Mouse (Mus musculus) myocyte (in vitro differentiated cells): ENCODE results near the gene Zfp747. TPM values are rescaled to one million over a fixed set of nuclear protein-coding genes. Genes with fewer than 3 reads are reported as not detected.
"Not testable (repeated sequence)": the region's sequence is repeated elsewhere in the genome, so short reads cannot be mapped to it uniquely, and the experiment has no call there.

ENCODE experiments used
- H3K27me3 ChIP-seq: one replicate; pipeline ENCODE4 v1.6.1; 2011; ENCODE audit not compliant: control insufficient read depth, insufficient read depth, insufficient read length
- H3K36me3 ChIP-seq: one replicate; pipeline ENCODE4 v1.6.1; 2011; ENCODE audit not compliant: control insufficient read depth, insufficient read depth
- H3K4me2 ChIP-seq: one replicate; pipeline ENCODE4 v1.6.1; 2011; ENCODE audit warnings: low read depth, control low read depth
- H3K4me3 ChIP-seq: one replicate; pipeline ENCODE4 v1.5.1; 2011; ENCODE audit warnings: mild to moderate bottlenecking, control low read depth, moderate library complexity
- H3K79me2 ChIP-seq: one replicate; pipeline ENCODE4 v1.6.1; 2011; ENCODE audit not compliant: control insufficient read depth, insufficient read depth
- H3ac ChIP-seq: one replicate; pipeline ENCODE4 v1.6.1; 2011; ENCODE audit not compliant: control insufficient read depth, insufficient read length
- CEBPB ChIP-seq: IDR thresholded peaks from 2 replicates; pipeline ENCODE4 v1.6.1; 2011; ENCODE audit warnings: mild to moderate bottlenecking, moderate library complexity; ENCODE audit not compliant: poor library complexity, insufficient read depth, severe bottlenecking
- E2F4 ChIP-seq: IDR thresholded peaks from one replicate; pipeline ENCODE4 v1.6.1; 2011; ENCODE audit warnings: mild to moderate bottlenecking, control low read depth, moderate library complexity; ENCODE audit not compliant: insufficient read depth
- MAX ChIP-seq: IDR thresholded peaks from one replicate; pipeline ENCODE4 v1.6.1; 2011; ENCODE audit warnings: low read depth, mild to moderate bottlenecking, control low read depth
- MYOD1 ChIP-seq, 3 experiments: IDR thresholded peaks; one replicate each; pipeline ENCODE4 v1.6.1; 2011; ENCODE audit warnings: control low read depth in 2 of 3, low read depth in 2 of 3, mild to moderate bottlenecking in 2 of 3, moderate library complexity in 1 of 3; ENCODE audit not compliant: insufficient read length in 2 of 3, control insufficient read depth in 1 of 3
- MYOG ChIP-seq, 3 experiments: IDR thresholded peaks; one replicate each; pipeline ENCODE4 v1.6.1; 2011; ENCODE audit warnings: control low read depth in 2 of 3, low read depth in 2 of 3, mild to moderate bottlenecking in 2 of 3; ENCODE audit not compliant: insufficient read length in 2 of 3, control insufficient read depth in 1 of 3, insufficient read depth in 1 of 3
- POLR2A ChIP-seq: IDR thresholded peaks from one replicate; pipeline ENCODE4 v1.6.1; 2011; ENCODE audit warnings: low read depth, mild to moderate bottlenecking, control low read depth, moderate library complexity; ENCODE audit not compliant: insufficient read length
- POLR2AphosphoS2 ChIP-seq: IDR thresholded peaks from one replicate; pipeline ENCODE4 v1.6.1; 2011; ENCODE audit warnings: low read depth, control low read depth; ENCODE audit not compliant: insufficient read length
- REST ChIP-seq: IDR thresholded peaks from one replicate; pipeline ENCODE4 v1.6.1; 2011; ENCODE audit warnings: mild to moderate bottlenecking, control low read depth, moderate library complexity; ENCODE audit not compliant: insufficient read depth, insufficient read length
- SRF ChIP-seq: IDR thresholded peaks from one replicate; pipeline ENCODE4 v1.6.1; 2011; ENCODE audit warnings: low read depth; ENCODE audit not compliant: control insufficient read depth, insufficient read length
- TCF12 ChIP-seq: IDR thresholded peaks from one replicate; pipeline ENCODE4 v1.6.1; 2011; ENCODE audit warnings: mild to moderate bottlenecking, control low read depth; ENCODE audit not compliant: poor library complexity, insufficient read depth, severe bottlenecking
- TCF3 ChIP-seq: IDR thresholded peaks from one replicate; pipeline ENCODE4 v1.6.1; 2011; ENCODE audit warnings: low read depth, control low read depth; ENCODE audit not compliant: insufficient read length
- USF1 ChIP-seq: IDR thresholded peaks from one replicate; pipeline ENCODE4 v1.6.1; 2011; ENCODE audit warnings: low read depth, mild to moderate bottlenecking, control low read depth, moderate library complexity
- polyA plus RNA-seq: library from polyadenylated mRNA; unstranded; fragments of >200 nt; fragmentation: generic; extraction: Trizol; gene quantifications from one replicate; pipeline ENCODE4 v1.2.1, GENCODE M21; 2012; ENCODE audit warnings: missing spikeins

Zfp747 gene
- polyA plus RNA-seq, 1 experiment = 3.6 TPM

DNA sequence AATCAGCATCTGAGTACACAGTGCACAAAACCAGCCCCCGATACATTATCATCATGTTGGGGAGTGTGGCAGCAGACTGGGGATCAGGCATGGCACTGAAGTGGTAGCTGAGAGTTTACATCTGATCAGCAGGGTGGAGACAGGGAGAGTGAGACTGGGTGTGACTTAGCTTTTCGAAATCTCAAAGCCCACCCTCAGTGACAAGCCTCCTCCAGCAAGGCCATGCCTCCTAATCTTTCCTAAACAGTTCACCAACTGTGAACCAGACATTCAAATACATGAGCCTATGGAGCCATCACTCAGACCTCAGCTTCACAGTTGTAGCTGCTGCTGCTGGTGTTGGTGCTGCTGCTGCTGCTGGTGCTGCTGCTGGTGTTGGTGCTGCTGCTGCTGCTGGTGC lies 35.6 kb upstream of the Zfp747 start:
- TF ChIP-seq MYOD1 (IDR thresholded peaks at IDR 0.05; ENCODE audit: control insufficient read depth in 1 of 3, insufficient read length in 2 of 3, low read depth in 2 of 3) (no peak), CEBPB (no peak), MAX (no peak), E2F4 (no peak), SRF (no peak), POLR2AphosphoS2 (no peak)
- H3K36me3 ChIP-seq = no peaks in the 10 kb centered on the region
- no peak overlapping the region for H3ac ChIP-seq
- H3K4me3 ChIP-seq = no peak overlapping the region
- H3K4me2 ChIP-seq = no peak overlapping the region
- peaks cover 13% of the 10 kb centered on the region for H3K27me3 ChIP-seq
- H3K79me2 ChIP-seq = no peaks in the 10 kb centered on the region

DNA sequence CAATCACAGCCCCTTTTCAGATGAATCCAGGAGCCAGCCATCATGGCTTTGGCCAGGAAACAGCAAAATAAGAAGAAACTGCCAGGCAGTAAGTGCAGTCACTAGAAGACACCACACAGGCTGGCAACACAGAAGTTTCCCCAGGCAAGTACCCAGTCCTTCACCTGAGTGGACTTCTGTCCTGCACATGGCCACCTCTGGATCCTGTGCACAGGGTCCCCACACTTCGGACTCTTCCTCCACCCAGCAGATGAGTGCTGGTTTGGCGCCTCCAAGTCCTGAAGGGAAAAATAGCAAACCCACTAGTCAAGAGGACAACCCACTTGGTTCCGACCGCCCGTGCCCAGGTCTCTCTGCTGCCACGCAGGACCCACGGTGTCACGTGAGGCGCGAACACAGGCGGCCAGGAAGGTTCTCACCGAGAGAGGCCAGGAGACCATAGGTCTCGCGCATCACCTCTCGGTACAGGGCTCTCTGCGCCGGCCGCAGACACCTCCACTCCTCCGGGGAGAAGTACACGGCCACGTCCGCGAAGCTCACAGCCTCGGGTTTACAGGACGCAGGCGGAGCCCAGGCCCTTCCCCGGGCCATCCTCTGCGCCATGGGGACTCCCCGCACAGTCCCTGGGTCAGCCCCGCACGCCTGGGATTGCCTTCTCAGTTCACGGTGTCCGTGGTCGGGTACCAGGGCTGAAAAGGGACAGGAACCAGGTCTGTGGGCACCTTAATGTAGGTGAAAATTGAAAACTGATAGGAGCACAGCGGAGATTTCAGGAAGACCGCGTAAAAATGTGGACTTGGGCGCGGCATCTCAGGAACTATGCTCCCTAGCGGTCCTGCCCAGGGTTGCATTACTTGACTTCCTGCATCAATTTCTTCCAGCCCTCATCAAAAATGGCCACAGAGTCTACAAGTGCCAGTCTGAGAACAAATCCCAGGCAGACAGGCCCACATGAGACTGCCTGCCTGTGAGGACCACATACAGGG lies 30.4 kb upstream of the Zfp747 start, which contains the start of gene Zfp764:
Zfp764 (minus strand) TSS at position 821 of the 986 bp plus-strand sequence.
- Histone ChIP-seq H3K4me2 (peak within 1 kb of the TSS; percentile 65), H3ac (peak within 1 kb of the TSS; percentile 41), H3K4me3 (peak within 1 kb of the TSS; percentile 25)
- peak; percentile 67 for TF ChIP-seq USF1
- H3K27me3 ChIP-seq, H3K79me2 ChIP-seq, H3K36me3 ChIP-seq: not testable (repeated sequence)

DNA sequence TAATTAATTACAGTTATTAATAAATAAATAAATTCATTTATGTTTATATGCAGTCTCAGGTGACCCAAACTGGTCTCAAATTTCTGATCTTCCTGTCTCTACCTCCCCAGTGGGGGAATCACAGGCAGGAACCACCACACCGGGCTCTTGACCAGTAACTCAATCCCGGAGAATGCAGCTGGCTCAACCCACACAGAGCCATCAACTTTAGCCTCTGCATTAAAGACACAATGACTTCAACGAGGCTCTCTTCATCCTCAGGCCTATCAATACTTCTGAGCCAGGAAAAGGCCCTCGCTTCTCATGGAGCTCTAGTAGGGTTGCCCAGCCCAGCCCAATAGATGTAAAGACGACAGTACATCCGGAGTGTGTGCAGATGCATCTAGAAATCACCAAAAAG lies 28.3 kb upstream of the Zfp747 start:
- not testable (repeated sequence) for H3K79me2 ChIP-seq, H3K36me3 ChIP-seq, H3K4me2 ChIP-seq, H3ac ChIP-seq, H3K4me3 ChIP-seq, H3K27me3 ChIP-seq

DNA sequence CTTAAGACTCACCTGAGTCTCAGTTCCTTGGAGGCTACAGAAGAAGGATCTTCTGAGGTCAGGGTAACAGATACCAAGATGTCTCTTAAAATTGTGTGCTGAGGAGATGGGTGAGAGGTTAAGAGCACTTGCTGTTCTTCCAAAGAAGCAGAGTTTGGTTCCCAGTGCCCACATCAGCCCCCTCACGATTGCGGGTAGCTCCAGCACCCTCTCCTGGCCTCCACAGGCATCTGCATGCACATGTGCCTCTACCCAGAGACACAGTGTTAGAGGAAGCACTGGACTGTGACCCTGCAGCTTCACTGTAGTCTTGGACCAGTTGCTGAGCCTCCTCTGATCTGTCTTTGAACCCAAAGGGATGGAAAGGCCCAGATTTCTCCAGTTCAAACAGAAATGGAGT lies 27.1 kb upstream of the Zfp747 start:
- no peak overlapping the region for H3ac ChIP-seq
- H3K36me3 ChIP-seq = no peaks in the 10 kb centered on the region
- no peak overlapping the region for H3K4me2 ChIP-seq
- H3K79me2 ChIP-seq = no peaks in the 10 kb centered on the region
- H3K4me3 ChIP-seq = no peak overlapping the region
- TF ChIP-seq POLR2A (no peak), E2F4 (no peak), TCF12 (no peak), MYOD1 (IDR thresholded peaks at IDR 0.05; ENCODE audit: control insufficient read depth in 1 of 3, insufficient read length in 2 of 3, low read depth in 2 of 3) (no peak), POLR2AphosphoS2 (no peak), SRF (no peak), MAX (no peak), REST (no peak), TCF3 (no peak), MYOG (IDR thresholded peaks at IDR 0.05; ENCODE audit: control insufficient read depth in 1 of 3, insufficient read depth in 1 of 3, insufficient read length in 2 of 3, low read depth in 2 of 3) (no peak), USF1 (no peak), CEBPB (no peak)
- H3K27me3 ChIP-seq = peaks cover under 1% of the 10 kb centered on the region

DNA sequence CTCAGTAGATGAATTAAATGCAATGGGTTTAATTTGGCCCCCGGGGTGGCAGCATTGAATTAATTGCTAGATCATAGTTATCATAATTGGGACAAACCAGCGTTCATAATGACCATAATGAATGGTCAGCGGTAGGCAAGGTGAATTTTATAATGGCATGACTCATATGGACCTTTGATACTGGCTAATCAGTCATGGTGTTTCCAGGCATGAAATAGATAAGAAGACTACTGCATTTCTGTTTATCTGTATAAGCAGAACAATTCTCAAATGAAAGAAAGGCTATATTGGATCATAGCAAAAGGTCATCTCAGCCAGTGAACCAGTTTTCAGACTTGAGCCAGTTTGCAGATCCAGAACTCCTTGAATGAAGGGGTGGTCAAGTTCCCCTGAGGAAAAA lies 24.5 kb upstream of the Zfp747 start:
- no peak overlapping the region for H3ac ChIP-seq
- no peak overlapping the region for H3K4me2 ChIP-seq
- peaks cover 5% of the 10 kb centered on the region for H3K27me3 ChIP-seq
- no peak overlapping the region for H3K4me3 ChIP-seq
- no peak for TF ChIP-seq USF1
- TF ChIP-seq POLR2AphosphoS2 = no peak
- no peaks in the 10 kb centered on the region for H3K79me2 ChIP-seq
- H3K36me3 ChIP-seq = no peaks in the 10 kb centered on the region

DNA sequence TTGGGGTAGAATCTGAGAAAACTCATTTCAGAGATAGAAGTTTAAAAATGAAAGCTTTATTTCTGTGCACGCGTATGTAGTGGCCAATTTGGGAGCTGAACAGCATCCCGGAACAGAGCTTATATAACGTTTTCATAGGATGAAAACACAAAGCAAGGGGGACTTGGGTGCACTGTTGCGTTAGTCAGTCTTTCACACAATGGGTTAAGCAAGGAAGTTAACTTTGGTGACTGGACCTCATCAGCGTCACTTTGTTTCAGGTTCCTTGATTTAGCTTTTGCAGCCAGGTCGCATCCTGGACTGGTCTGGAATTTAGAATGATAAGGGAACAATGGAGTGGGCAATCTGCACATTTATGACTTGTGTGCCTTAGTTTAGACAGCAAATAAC lies 18.1 kb upstream of the Zfp747 start:
- Histone ChIP-seq H3K27me3 (peaks cover 5% of the 10 kb centered on the region), H3ac (peak overlapping the region; percentile 60), H3K4me3 (peak overlapping the region; percentile 69), H3K79me2 (no peaks in the 10 kb centered on the region), H3K4me2 (peak overlapping the region; percentile 83), H3K36me3 (no peaks in the 10 kb centered on the region)
- TF ChIP-seq POLR2AphosphoS2 = no peak
- TF ChIP-seq REST = no peak
- no peak for TF ChIP-seq USF1
- TF ChIP-seq TCF12 = no peak
- TF ChIP-seq POLR2A = no peak
- TF ChIP-seq MYOG (IDR thresholded peaks at IDR 0.05; ENCODE audit: control insufficient read depth in 1 of 3, insufficient read depth in 1 of 3, insufficient read length in 2 of 3, low read depth in 2 of 3) = no peak
- no peak for TF ChIP-seq MAX
- no peak for TF ChIP-seq E2F4
- TF ChIP-seq MYOD1 (IDR thresholded peaks at IDR 0.05; ENCODE audit: control insufficient read depth in 1 of 3, insufficient read length in 2 of 3, low read depth in 2 of 3) = no peak
- TF ChIP-seq CEBPB = no peak
- TF ChIP-seq SRF = no peak
- TF ChIP-seq TCF3 = no peak
